Mouse (Mus musculus) embryonic fibroblast, embryonic 13.5 days (primary cell): ENCODE data around the gene Pced1b. TPM values are rescaled to one million over a fixed set of nuclear protein-coding genes. Genes with fewer than 3 reads are reported as not detected.
"Not testable (repeated sequence)": the region's sequence is repeated elsewhere in the genome, so short reads cannot be mapped to it uniquely, and the experiment has no call there.

Experiments
- H3K27ac ChIP-seq: 2 replicates; pipeline ENCODE4 v1.5.1; 2012; ENCODE audit warnings: low read length, control low read depth, inconsistent platforms; ENCODE audit not compliant: insufficient read depth
- H3K4me1 ChIP-seq: 2 replicates; pipeline ENCODE4 v1.6.1; 2011; ENCODE audit warnings: low read length; ENCODE audit not compliant: control insufficient read depth, insufficient read depth
- H3K4me3 ChIP-seq: 2 replicates; pipeline ENCODE4 v1.5.1; 2011; ENCODE audit warnings: mild to moderate bottlenecking, control low read depth, low read length; ENCODE audit not compliant: insufficient read depth
- CTCF ChIP-seq: IDR thresholded peaks from 2 replicates; pipeline ENCODE4 v1.5.1; 2011; ENCODE audit warnings: mild to moderate bottlenecking, control low read depth, low read length, moderate library complexity, borderline replicate concordance; ENCODE audit not compliant: insufficient read depth
- POLR2A ChIP-seq: IDR thresholded peaks from 2 replicates; pipeline ENCODE4 v1.6.1; 2011; ENCODE audit warnings: low read depth, mild to moderate bottlenecking, control low read depth, low read length, moderate library complexity
- polyA plus RNA-seq: library from polyadenylated mRNA; stranded (reverse); fragments of >200 nt; gene quantifications from 2 replicates; pipeline ENCODE4 v1.2.4, GENCODE M21; 2011; ENCODE audit warnings: low read depth; ENCODE audit not compliant: missing spikeins, insufficient read length

Pced1b gene
- polyA plus RNA-seq, 1 experiment = 4.9 TPM

GRCm38 (mm10) chr15:97376081-97376742, 129.3 kb downstream of the Pced1b start:
- peaks cover 7% of the 10 kb centered on the region; the same call in 1 of the 2 replicates for H3K4me1 ChIP-seq
- no peak overlapping the region for H3K27ac ChIP-seq
- TF ChIP-seq CTCF = no peak
- TF ChIP-seq POLR2A = no peak
- H3K4me3 ChIP-seq = no peak overlapping the region

- Histone ChIP-seq H3K4me3 (no peak overlapping the region), H3K27ac (no peak overlapping the region), H3K4me1 (peaks cover 7% of the 10 kb centered on the region; the same call in 1 of the 2 replicates)
- TF ChIP-seq POLR2A = no peak
- no peak for TF ChIP-seq CTCF
Observed at GRCm38 (mm10) chr15:97376792-97377222, 129.9 kb downstream of the Pced1b start.

- Histone ChIP-seq H3K4me3 (no peak overlapping the region), H3K4me1 (peaks cover 4% of the 10 kb centered on the region; the same call in 1 of the 2 replicates), H3K27ac (no peak overlapping the region)
- TF ChIP-seq CTCF (no peak), POLR2A (no peak)
Observed at GRCm38 (mm10) chr15:97378061-97378460, 131.2 kb downstream of the Pced1b start.

- H3K4me3 ChIP-seq = no peak overlapping the region
- no peak for TF ChIP-seq POLR2A
- TF ChIP-seq CTCF = no peak
- H3K27ac ChIP-seq = no peak overlapping the region
- no peaks in the 10 kb centered on the region for H3K4me1 ChIP-seq
Observed at GRCm38 (mm10) chr15:97379489-97380304, 132.8 kb downstream of the Pced1b start.

GRCm38 (mm10) chr15:97382567-97382966, 135.7 kb downstream of the Pced1b start:
- Histone ChIP-seq H3K27ac (no peak overlapping the region), H3K4me3 (no peak overlapping the region), H3K4me1 (no peaks in the 10 kb centered on the region)
- TF ChIP-seq CTCF (no peak), POLR2A (no peak)

GRCm38 (mm10) chr15:97383523-97384141, 136.7 kb downstream of the Pced1b start:
- H3K27ac ChIP-seq = no peak overlapping the region
- no peaks in the 10 kb centered on the region for H3K4me1 ChIP-seq
- H3K4me3 ChIP-seq = no peak overlapping the region
- no peak for TF ChIP-seq POLR2A
- no peak for TF ChIP-seq CTCF

- Histone ChIP-seq H3K4me3 (no peak overlapping the region), H3K27ac (no peak overlapping the region), H3K4me1 (no peaks in the 10 kb centered on the region)
- no peak for TF ChIP-seq POLR2A
- TF ChIP-seq CTCF = no peak
Observed at GRCm38 (mm10) chr15:97384170-97385018, 137.5 kb downstream of the Pced1b start.

GRCm38 (mm10) chr15:97385174-97385573, 138.3 kb downstream of the Pced1b start:
- H3K4me1 ChIP-seq, H3K4me3 ChIP-seq: not testable (repeated sequence)

GRCm38 (mm10) chr15:97387793-97388192, 140.9 kb downstream of the Pced1b start:
- TF ChIP-seq POLR2A = no peak
- no peak for TF ChIP-seq CTCF
- H3K27ac ChIP-seq = no peak overlapping the region

More at GRCm38 (mm10) chr15:97385174-97385573, 138.3 kb downstream of the Pced1b start:
- H3K27ac ChIP-seq = not testable (repeated sequence)

More at GRCm38 (mm10) chr15:97387793-97388192, 140.9 kb downstream of the Pced1b start:
- H3K4me3 ChIP-seq = no peak overlapping the region
- no peaks in the 10 kb centered on the region for H3K4me1 ChIP-seq
